Mouse (Mus musculus) liver, embryonic 12.5 days (tissue): ENCODE measurements at regions not wholly inside any gene's neighbourhood (a gene's known extent, or its start where the extent isn't known, plus 50 kb on each side); places are given as distances from the start of the nearest gene placed in this dataset.

Experiments used
- ATAC-seq: fragments of 200-750 bp; cut with Nextera tagmentation; 2 replicates; pipeline ENCODE4 v1.8.0; 2017; ENCODE audit warnings: moderate number of reproducible peaks, mild to moderate bottlenecking, moderate library complexity
- H3K27ac ChIP-seq: fragments of 300-500 bp; sonication (generic); 2 replicates; pipeline ENCODE4 v1.5.1; 2016; ENCODE audit warnings: mild to moderate bottlenecking
- H3K27me3 ChIP-seq: fragments of 300-500 bp; sonication (generic); replicated peaks from 2 replicates; pipeline ENCODE4 v1.6.1; 2016; ENCODE audit warnings: mild to moderate bottlenecking, moderate library complexity
- H3K36me3 ChIP-seq: fragments of 300-500 bp; sonication (generic); 2 replicates; pipeline ENCODE4 v1.6.1; 2016; ENCODE audit warnings: mild to moderate bottlenecking, moderate library complexity
- H3K4me1 ChIP-seq: fragments of 300-500 bp; sonication (generic); 2 replicates; pipeline ENCODE4 v1.6.1; 2016
- H3K4me2 ChIP-seq: fragments of 300-500 bp; sonication (generic); 2 replicates; pipeline ENCODE4 v1.6.1; 2016; ENCODE audit warnings: mild to moderate bottlenecking, moderate library complexity
- H3K4me3 ChIP-seq: fragments of 300-500 bp; sonication (generic); 2 replicates; pipeline ENCODE4 v1.5.1; 2016; ENCODE audit warnings: mild to moderate bottlenecking, moderate library complexity
- H3K9ac ChIP-seq: fragments of 300-500 bp; sonication (generic); 2 replicates; pipeline ENCODE4 v1.6.1; 2016; ENCODE audit warnings: mild to moderate bottlenecking, moderate library complexity
- H3K9me3 ChIP-seq: fragments of 300-500 bp; sonication (generic); replicated peaks from 2 replicates; pipeline ENCODE4 v1.6.1; 2016; ENCODE audit warnings: mild to moderate bottlenecking, moderate library complexity
- WGBS: fragments of 180-500 bp; shearing (Covaris S2); methylation state at CpG from one replicate; pipeline ENCODE4 v1.1.7; 2016; ENCODE audit not compliant: insufficient replicate concordance; 5-methylcytosine and 5-hydroxymethylcytosine counted together

DNA sequence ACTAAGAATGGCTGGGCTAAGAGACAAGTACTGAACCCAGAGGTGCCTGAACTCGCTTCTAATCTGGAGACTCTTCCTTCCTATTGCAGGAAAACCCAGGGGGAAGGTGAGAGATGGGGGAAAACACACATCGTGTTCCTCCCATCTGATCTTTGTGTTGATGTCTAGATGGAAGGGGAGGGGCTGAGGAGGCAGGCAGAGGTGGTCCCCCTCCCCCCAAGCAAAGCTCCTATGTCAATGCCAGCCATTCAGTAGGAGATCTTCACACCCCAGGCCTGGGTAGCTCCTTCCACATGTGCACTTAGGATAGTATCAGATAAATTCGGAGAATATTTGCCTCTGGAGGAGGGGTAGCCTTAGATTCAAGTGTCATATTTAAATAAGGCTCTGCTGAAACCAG lies 118.0 kb upstream of the Ralgapa2 start:
- H3K4me2 ChIP-seq: no peak overlapping the region
- H3K4me1 ChIP-seq: peaks cover 8% of the 10 kb centered on the region
- no peaks in the 10 kb centered on the region for H3K36me3 ChIP-seq
- no peak overlapping the region for H3K27ac ChIP-seq
- WGBS: 40% methylated on average over 3 of the region's 3 CpGs
- H3K9me3 ChIP-seq: no peaks in the 10 kb centered on the region
- H3K27me3 ChIP-seq: peaks cover 18% of the 10 kb centered on the region; the same call in 1 of the 2 replicates
- no peak for ATAC-seq
- no peak overlapping the region for H3K9ac ChIP-seq
- H3K4me3 ChIP-seq: no peak overlapping the region

DNA sequence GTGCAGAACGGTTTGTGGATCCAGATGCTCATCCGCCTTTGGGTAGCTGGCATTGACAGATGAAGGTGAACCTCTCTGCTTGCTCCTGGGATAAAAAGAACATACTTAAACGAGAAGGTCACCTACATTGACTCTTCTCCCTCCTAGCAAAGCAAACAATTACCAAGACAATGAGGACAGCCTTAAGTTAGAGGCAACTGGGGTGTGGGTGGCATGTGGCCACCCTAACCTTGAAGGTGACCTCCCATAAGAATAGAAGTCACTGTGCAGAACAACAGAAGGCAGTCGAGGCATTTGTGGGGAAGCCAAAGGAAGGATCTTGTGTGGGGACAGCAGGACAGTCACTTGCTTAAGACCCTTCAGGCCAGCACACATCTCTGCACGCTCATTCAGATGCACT lies 119.0 kb upstream of the Ralgapa2 start:
- Histone ChIP-seq H3K9ac (no peak overlapping the region), H3K4me2 (no peak overlapping the region), H3K27me3 (peaks cover 18% of the 10 kb centered on the region; the same call in 1 of the 2 replicates), H3K4me3 (no peak overlapping the region), H3K9me3 (no peaks in the 10 kb centered on the region), H3K27ac (no peak overlapping the region), H3K4me1 (no peaks in the 10 kb centered on the region), H3K36me3 (no peaks in the 10 kb centered on the region)
- 51% methylated on average over 5 of the region's 5 CpGs for WGBS
- ATAC-seq: no peak

DNA sequence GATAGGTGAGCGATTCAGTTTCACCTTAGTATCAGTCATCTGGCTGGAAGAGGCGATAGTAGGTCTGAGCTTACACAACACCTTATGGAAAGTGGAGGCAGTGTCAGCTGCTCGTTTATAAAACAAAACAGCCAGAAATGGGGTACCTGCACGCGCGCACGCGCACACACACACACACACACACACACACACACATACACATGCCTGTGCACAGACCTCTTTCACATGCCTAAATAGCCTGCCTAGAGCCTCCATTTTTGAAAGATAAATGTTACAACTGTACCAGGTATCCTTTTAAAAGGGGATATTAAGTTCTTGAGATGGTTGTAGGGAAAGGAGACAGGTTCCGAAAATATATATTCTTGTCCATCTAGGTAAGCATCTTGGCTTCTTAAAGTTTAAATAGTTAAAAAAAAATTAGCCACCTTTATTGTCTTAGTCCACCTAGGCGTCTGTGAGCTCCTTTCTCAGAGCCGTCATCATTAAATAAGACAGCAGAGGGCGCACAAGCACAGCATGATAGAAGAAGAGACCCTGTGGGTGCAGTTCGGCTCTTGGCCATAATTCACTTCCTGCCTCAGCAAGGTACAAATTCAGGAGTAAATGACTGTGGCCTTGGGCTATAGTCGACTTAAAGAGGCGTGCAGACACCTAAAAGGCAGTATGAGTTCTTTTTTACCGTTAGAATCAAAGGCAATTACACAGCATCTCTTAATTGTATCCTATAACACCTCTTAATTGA lies 121.4 kb upstream of the Ralgapa2 start:
- no peak overlapping the region for H3K9ac ChIP-seq
- no peak overlapping the region for H3K4me2 ChIP-seq
- H3K36me3 ChIP-seq: no peaks in the 10 kb centered on the region
- no peak overlapping the region for H3K4me3 ChIP-seq
- WGBS: 43% methylated on average over 16 of the region's 16 CpGs
- no peak for ATAC-seq
- H3K9me3 ChIP-seq: no peaks in the 10 kb centered on the region
- peaks cover 18% of the 10 kb centered on the region; the same call in 1 of the 2 replicates for H3K27me3 ChIP-seq
- no peak overlapping the region for H3K27ac ChIP-seq
- no peaks in the 10 kb centered on the region for H3K4me1 ChIP-seq

GRCm38 (mm10) chr2:146637573-146637972 lies 125.4 kb upstream of the Ralgapa2 start:
- Histone ChIP-seq H3K9ac (no peak overlapping the region), H3K4me2 (no peak overlapping the region), H3K36me3 (no peaks in the 10 kb centered on the region), H3K9me3 (no peaks in the 10 kb centered on the region), H3K27ac (no peak overlapping the region), H3K27me3 (no peaks in the 10 kb centered on the region), H3K4me1 (no peaks in the 10 kb centered on the region), H3K4me3 (no peak overlapping the region)
- 44% methylated on average over 5 of the region's 5 CpGs for WGBS
- ATAC-seq: no peak

DNA sequence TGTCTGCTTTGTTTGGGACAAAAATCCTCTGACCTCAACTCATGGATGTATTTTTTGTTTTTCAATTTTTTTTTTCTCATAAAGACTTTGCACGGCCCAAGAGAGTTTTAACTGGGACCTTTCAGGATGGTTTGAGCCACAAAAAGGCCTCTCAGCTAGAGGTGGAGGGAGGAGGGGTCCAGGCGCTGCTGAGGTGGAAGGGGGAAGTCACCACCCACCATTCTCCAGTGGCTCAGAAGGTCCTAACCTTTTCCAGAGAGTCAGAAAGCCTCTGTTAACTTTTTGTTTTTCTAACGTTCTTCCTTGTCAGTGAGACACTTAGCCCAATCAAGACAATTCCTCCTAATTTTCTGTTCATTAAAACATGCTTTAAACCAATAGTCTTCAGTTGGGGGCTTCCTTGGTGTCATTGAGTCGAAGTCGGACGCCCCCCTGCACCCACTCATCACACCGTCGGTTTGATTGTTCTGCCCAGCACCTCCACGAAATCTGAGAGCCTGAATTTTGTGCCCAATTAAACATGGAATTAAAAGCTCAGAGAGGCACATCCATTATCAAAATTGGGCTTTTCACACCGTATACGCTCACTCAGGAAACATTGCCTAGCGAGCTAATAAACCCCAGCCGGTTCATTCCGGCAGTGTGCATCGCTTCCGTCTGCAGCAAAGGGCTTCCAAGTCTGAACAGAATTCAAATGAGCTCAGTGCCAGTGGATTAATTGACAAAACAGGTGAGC lies 134.3 kb upstream of the Ralgapa2 start:
- no peak overlapping the region for H3K9ac ChIP-seq
- no peak overlapping the region for H3K4me2 ChIP-seq
- 62% methylated on average over 16 of the region's 16 CpGs for WGBS
- no peaks in the 10 kb centered on the region for H3K9me3 ChIP-seq
- no peak for ATAC-seq
- H3K36me3 ChIP-seq: no peaks in the 10 kb centered on the region
- no peaks in the 10 kb centered on the region for H3K27me3 ChIP-seq
- no peaks in the 10 kb centered on the region for H3K4me1 ChIP-seq
- H3K27ac ChIP-seq: no peak overlapping the region
- no peak overlapping the region for H3K4me3 ChIP-seq

DNA sequence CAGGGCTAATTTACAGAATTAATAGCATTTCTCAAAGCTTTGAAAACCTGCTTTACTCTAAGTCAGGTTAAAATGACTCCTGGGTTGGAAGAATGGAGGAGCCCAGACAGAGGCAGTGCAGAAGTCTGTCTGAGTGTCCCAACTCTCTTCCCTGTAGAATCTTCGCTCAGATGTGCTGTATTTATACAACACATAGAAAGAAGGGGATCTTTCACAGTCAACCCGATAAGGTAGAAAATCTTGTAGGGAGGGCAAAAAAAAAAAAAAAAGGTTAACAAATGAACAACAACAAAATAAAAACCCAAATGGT lies 134.8 kb upstream of the Ralgapa2 start:
- WGBS: 63% methylated on average over 2 of the region's 2 CpGs
- Histone ChIP-seq H3K9ac (no peak overlapping the region), H3K4me3 (no peak overlapping the region), H3K27ac (no peak overlapping the region), H3K9me3 (no peaks in the 10 kb centered on the region), H3K4me2 (no peak overlapping the region), H3K4me1 (no peaks in the 10 kb centered on the region), H3K27me3 (no peaks in the 10 kb centered on the region), H3K36me3 (no peaks in the 10 kb centered on the region)
- no peak for ATAC-seq

GRCm38 (mm10) chr2:146661346-146661745 lies 149.2 kb upstream of the Ralgapa2 start:
- H3K4me2 ChIP-seq: no peak overlapping the region
- 42% methylated on average over 3 of the region's 3 CpGs for WGBS
- H3K36me3 ChIP-seq: no peaks in the 10 kb centered on the region
- no peak for ATAC-seq
- no peaks in the 10 kb centered on the region for H3K4me1 ChIP-seq
- H3K27me3 ChIP-seq: 0 out of 2 replicates have a peak, but pooled peaks cover 4% of the 10 kb centered on the region
- H3K27ac ChIP-seq: no peak overlapping the region
- no peaks in the 10 kb centered on the region for H3K9me3 ChIP-seq
- H3K9ac ChIP-seq: no peak overlapping the region
- no peak overlapping the region for H3K4me3 ChIP-seq

DNA sequence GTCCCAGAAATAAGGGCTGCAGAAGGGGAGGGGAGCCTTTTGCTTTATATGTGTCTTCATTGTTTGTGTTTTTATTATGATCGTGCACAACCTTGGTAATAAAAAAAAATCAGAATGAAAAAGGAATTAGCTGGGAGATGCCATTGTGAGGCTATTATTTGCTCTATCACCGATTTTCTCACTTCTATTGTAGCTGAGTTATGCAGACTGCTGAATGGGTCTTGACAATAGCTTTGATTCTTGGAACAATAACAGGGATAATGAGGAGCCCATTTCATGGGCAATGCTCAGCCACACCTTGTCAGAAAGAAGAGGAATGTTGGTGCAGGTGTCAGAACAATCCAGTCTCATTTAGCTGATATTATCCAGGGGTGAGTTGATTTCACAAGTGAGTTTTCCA lies 160.6 kb upstream of the Ralgapa2 start:
- H3K36me3 ChIP-seq: no peaks in the 10 kb centered on the region
- H3K27me3 ChIP-seq: no peaks in the 10 kb centered on the region
- no peak for ATAC-seq
- WGBS: 61% methylated on average over 2 of the region's 2 CpGs
- H3K4me3 ChIP-seq: no peak overlapping the region
- no peaks in the 10 kb centered on the region for H3K4me1 ChIP-seq
- no peak overlapping the region for H3K4me2 ChIP-seq
- no peaks in the 10 kb centered on the region for H3K9me3 ChIP-seq
- H3K27ac ChIP-seq: no peak overlapping the region
- no peak overlapping the region for H3K9ac ChIP-seq

DNA sequence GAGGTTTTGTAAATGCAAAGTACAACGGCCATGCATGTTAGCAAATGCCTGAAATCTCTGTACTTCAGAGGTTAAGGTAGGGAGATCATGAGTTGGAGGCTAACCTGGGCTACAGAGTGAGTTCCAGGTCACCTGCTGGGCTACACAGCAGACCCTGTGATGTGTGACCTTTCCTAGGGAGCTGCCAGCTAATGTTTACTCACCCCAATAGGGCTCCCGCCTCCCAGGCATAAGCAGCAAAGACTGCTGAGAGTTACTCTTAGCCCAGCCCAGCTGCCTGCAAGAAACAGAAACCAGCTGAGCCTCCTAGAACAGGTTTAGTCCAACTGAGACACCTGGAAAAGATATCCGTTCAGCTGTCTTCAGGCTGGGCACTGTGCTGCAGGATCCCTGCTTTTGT lies 169.8 kb upstream of the Ralgapa2 start:
- Histone ChIP-seq H3K27me3 (no peaks in the 10 kb centered on the region), H3K9ac (no peak overlapping the region), H3K9me3 (no peaks in the 10 kb centered on the region), H3K36me3 (no peaks in the 10 kb centered on the region), H3K4me1 (no peaks in the 10 kb centered on the region), H3K4me2 (no peak overlapping the region), H3K27ac (no peak overlapping the region), H3K4me3 (no peak overlapping the region)
- WGBS: 59% methylated on average over 3 of the region's 3 CpGs
- no peak for ATAC-seq

- Histone ChIP-seq H3K36me3 (no peaks in the 10 kb centered on the region), H3K4me1 (no peaks in the 10 kb centered on the region), H3K9me3 (no peaks in the 10 kb centered on the region), H3K9ac (no peak overlapping the region), H3K27ac (no peak overlapping the region), H3K4me3 (no peak overlapping the region), H3K4me2 (no peak overlapping the region), H3K27me3 (no peaks in the 10 kb centered on the region)
- no peak for ATAC-seq
- WGBS: 67% methylated on average over 5 of the region's 5 CpGs
Observed at GRCm38 (mm10) chr2:146685854-146686507, 169.7 kb upstream of the Kiz start.

DNA sequence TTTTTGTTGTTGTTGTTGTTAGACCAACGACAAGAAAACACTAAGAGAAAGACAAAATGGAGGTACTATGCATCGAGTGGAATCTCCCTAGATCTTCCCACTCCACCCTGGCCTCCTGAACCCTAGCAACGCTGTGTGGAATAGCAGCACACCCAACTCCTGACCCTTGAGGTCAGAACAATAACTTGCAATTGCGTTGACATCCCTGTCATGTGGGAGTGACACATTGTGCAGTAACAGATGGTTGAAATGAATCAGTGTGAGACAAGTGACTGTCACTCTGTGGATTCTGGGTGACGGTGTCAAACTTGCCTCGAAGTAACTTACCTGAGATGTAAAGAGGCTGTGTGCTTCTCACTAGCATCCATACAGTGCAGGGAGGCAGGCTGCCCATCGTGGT lies 167.1 kb upstream of the Kiz start:
- Histone ChIP-seq H3K36me3 (no peaks in the 10 kb centered on the region), H3K9me3 (no peaks in the 10 kb centered on the region; the same call in 1 of the 2 replicates), H3K27ac (no peak overlapping the region), H3K4me3 (no peak overlapping the region), H3K27me3 (no peaks in the 10 kb centered on the region), H3K9ac (no peak overlapping the region), H3K4me1 (no peaks in the 10 kb centered on the region), H3K4me2 (no peak overlapping the region)
- no peak for ATAC-seq
- WGBS: 57% methylated on average over 7 of the region's 7 CpGs

DNA sequence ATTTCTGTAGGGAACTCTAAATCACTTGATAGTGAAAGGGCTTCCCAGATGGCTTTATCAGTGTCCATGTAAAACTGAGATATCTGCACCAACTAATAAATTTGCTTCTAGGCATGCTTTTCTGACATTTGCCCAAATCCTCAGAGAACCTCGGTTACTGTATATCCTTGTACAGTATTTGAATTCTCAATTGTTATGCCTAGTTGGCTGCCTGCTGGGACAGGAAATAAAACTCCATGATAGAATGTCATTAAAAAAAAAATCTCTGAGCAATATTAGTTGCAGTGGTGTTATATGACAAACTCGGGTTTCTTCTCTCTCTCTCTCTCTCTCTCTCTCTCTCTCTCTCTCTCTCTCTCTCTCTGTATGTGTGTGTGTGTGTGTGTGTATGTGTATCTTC lies 162.2 kb upstream of the Kiz start:
- H3K27ac ChIP-seq: no peak overlapping the region
- H3K9ac ChIP-seq: no peak overlapping the region
- H3K4me1 ChIP-seq: no peaks in the 10 kb centered on the region
- H3K27me3 ChIP-seq: no peaks in the 10 kb centered on the region
- ATAC-seq: no peak
- H3K36me3 ChIP-seq: no peaks in the 10 kb centered on the region
- H3K4me3 ChIP-seq: no peak overlapping the region
- H3K9me3 ChIP-seq: no peaks in the 10 kb centered on the region; the same call in 1 of the 2 replicates
- 61% methylated on average over 2 of the region's 2 CpGs for WGBS
- no peak overlapping the region for H3K4me2 ChIP-seq
